Mouse (Mus musculus) induced T-regulatory cell, adult 2 months (primary cell): ENCODE results near the gene Slc24a5.
"Not testable (repeated sequence)": the region's sequence is repeated elsewhere in the genome, so short reads cannot be mapped to it uniquely, and the experiment has no call there.

Experiments
- DNase-seq: peaks from one replicate; pipeline ENCODE4 v3.0.0-alpha.2; 2012; ENCODE audit warnings: low read depth

Slc24a5 gene

DNA sequence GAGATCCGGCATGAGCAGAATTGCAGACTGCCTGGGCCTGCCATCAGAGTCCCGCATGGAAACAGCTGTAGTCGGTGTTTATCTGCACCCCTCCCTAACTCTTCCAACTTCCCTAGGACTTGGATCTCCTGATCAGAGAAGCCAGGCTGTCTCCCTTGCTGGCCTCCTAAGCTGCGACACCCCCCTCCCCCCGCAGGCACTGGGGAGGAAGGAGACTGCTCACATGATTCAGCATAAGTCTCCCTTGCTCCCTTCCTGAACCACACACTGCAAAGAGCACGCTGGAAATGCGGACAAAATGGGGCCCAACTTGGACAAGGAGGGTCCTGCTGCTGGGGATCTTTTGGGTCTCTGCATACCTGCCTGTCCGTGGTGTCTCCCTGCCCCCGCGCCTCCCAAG is at the start of gene Slc24a5:
Gene Slc24a5 (plus strand): TSS at position 231 of the 400 bp plus-strand sequence.
- no peak for DNase-seq

DNA sequence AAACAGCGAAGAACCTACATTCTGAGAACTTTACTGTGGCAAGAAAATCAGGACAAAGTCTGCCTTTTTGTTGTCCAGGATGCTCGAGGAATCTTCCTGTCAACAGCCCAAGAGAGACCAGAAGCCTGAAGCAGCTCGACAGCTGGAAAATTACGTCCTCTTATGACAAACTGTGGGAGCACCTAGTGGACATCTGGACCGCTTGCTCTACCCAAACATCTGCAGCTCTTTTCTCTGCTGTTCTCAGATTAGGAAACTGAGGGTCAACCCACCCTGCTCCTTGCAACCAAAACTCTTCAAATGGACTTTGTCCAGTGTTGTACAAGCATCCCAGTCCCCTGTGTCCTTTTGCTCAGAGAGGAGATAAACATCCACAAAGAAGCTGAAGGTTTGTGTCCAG is 43.5 kb upstream of the Slc24a5 start:
- no peak for DNase-seq

DNA sequence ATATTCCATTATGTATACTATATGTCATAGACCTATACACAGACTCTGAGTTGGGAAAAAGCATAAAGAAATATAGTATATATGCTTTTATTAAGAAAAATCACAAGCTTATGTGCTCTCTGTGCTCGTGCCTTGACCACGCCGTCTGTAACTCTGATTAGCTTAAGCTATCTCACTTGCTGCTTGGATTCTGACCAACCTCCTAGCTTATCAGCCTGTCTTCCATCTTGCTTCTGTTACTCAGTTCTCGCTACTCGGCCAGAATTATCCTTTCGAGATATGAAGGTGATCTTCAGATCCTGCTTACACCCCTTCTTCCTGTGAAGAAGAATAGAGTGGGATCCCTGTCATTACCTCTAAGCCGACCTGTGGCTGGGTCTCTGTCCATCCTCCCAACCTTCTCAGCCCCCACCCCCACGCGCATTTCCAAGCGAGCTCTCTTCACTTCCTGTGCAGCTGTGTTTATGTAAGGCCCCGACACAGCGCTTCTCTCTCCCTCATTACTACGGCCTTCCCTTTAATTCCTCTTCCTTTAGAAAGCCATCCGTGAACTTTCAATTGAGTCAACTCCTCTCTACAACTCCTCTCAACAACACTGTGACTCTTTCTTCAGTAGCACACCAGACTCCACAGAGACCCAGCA is 41.4 kb upstream of the Slc24a5 start:
- no peak for DNase-seq

DNA sequence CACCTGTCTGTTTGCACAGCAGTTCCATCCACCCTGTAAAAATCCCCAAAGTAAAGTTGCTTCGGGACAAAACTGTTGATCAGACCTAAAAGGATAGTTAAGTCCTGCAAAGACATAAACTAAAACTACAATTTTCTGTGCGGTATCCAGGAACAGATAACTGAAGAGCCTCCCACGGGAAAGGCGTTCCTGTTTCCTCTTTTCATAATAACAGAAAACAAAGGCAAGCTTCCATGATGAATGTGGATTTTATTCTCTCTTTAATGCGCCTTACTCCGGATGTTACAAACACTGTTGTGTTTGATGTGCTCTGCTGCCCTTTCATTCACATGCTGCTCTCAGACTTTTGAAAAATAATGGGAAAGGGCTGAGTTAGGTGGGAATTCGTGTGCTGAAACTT is 37.3 kb upstream of the Slc24a5 start:
- no peak for DNase-seq

DNA sequence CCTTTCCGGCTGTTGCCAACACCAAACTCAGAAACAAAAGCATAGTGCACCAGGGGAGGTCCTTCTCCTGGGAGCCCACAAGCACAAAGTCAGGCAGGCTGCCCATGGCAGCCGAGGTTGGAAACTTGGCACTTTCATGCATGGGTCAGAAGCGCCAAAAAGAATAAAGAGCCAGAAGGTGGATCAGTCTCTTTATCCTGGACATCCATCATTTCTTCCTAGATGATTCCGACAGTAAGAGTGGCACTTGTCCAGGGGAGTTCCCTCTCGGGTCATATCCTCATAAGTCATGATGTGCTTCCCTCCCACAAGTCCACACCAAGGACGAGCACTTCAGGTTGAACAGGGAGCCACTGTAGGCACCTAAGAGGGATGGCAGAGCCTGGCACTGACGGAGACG is 36.8 kb upstream of the Slc24a5 start:
- no peak for DNase-seq

DNA sequence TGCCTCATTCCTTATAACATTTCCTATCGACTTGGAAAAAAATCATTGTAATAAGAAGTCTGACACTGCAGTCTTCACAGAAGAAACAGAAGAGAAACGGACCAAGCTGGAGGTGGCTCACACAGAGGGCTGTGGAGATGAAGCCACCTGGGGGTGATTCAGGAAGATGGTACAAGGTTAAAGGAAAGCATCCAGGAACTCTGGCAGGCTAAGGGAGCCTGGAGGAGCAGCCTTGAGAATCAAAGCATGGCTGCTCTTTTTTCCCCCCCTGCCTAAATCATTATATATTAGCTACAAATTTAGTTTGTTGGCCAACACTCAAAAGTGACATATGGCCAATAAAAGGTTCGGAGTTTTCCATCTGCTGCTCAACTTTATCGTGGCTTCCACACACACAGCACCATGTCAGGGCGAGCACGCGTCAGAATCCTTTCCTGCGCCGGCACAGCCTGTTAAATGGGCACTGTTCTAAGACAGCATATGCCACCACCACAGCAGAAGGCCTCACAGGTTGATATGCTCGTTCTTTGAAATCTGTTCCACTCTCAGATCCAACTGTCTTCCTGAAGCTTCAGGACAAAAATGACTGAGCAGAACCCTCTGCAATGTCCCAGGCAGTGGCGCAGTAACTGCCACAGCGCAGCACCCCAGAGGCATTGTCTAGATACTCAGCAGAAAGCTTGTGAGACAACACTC is 36.2 kb upstream of the Slc24a5 start:
- DNase-seq = no peak

DNA sequence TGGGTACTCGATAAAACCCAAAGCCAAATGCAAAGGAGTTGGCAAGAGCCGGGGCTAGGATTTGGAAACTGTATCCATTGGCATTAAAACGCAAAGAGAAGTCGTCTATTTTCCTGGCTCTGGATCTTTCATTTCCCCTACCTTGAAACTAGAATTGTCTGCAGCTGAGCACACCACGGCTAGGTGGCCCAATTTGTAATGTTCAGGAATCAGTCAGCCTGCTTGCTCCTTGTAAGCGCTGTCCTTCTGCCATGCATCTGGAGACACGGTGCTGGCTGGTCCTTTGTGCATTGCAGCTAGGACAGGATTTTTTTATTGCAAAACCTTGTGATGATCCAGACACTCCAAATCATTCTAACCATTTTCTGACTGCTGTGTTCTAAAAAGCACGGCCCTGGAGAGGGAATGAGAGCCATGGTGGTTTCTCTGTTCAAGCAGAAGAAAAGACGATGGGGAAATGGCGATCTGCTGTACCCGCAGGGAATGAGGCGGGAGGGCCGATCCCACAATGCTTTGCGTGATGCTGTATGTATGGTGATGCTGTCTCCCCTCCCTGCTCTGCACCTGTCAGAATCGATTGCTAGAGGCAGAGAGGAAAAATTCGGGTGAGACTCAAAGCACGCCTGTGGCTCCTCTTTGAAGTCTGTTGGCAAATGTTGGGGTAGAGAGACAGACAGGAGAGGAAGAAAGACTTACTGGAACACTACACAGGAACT is 35.5 kb upstream of the Slc24a5 start:
- no peak for DNase-seq

DNA sequence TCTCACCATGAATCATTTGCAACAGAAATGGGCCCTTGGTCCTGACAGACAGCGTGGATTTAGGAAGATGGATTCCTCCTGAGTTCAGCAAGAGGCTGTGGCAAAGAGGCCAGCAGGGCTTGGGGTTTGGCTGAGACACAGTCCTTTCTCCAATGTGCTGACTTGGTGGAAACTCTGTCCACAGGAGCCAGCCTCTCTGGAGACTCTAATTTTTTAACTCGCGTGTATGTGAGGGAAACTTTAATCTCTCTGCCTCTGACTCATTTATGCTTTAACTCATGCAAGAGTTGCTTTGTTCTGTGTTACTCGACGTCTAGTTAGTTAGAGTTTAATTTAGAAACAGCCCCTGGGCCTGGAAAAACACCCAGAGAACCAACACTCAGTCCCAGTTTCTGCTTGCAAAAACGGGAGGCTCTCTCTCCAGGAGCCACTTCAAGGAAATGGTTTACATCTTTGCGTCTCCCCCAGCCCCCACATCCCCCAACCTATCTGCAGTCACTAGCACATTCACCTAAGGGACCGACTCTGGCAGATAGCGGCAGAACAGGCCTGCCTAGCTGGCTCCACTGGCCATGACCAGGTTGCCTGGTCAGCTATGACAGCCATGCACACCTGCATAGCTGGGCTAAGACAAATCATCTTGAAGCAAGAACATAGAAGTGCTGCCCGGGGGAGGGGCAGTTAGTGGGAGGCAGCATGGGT is 34.7 kb upstream of the Slc24a5 start:
- no peak for DNase-seq

DNA sequence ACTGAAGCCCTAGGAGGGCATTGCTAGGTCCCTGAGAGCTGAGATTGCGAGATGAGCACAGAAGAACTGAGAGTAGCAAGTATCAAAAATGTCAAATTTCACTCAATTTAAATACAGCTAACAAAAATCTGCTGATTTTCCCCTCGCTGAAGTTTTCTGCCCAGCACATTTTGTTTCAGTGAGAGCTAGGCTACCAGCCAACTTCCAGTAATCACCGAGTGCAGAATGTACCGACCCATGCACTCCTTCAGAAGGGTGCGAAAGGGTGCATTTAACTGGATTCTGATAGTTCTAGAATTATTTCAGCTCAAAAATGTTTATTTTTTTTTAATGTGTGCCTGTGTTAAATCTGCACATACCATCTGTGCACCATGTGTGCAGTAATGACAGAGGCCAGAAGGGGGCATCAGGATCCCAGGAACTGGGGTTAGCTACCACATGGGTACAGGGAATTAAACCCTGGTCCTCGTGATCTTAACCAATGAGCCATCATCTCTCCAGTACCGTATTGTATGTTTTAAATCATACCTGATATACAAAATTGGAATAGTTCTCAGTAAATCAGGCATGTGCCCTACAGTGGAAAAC is 12.5 kb upstream of the Slc24a5 start:
- peak; percentile 12 for DNase-seq

DNA sequence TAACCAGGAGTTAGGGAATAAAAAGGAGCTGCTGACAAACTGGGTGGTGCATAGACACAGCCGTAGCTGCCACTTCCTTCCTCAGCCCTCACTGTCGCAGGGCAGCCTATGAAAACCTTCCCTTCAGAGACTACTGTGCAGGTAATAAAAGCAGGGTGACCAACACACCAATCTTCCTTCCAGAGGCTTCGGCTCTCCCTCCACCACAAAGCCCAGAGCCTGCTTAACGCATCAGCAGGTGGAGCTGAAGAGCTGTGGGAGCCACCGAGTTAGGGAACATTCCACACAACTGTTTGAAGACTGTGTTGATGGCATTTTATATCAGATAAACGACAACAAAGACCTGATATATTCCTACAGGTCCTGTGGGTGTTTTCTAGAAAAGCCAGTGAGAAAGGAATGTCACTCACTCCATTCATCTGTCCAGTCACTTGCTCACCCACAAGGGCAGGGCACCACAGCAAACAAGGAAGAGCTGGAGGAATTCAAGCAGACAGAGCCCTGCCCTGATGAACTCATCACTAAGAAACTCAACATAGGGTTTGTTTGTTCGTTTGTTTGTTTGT is 10.6 kb upstream of the Slc24a5 start:
- DNase-seq = no peak

DNA sequence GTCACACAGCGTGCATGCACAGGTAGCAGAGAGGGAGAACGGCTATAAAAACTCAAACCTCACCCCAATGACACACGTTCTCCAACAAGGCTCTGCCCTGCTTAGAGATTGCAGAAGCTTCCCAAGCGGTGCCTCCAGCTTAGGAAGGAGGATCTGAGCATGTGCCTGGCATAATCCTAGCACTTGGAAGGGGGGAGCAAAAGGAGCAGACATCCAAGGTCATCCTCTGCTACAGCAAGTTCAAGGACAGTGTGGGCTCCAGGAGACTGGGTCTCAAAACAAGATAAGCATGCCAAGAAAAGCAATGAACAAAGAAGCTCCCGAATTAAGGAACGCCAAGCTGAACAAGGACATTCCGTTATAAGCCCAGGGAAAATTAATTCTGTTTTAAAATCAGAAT is 6.5 kb upstream of the Slc24a5 start:
- DNase-seq = no peak

DNA sequence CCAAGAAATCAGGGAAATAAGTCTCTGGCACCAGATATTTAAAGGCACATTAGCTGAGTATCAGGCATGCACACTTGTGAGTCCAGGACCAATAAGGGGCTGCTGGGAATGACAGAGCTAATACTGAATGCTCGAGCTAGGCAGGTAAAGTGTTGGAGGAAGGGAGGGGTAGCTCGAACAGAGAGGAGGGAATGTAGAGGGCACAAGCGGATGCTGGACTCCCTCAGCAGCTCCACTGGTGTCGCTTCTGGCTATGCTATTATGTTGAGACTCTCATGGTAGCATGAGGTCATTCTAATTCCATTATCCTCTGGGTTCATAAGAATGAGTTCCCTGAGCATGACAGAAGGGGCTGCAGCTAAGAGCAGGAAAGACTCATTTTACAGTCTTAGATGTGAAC is 5.0 kb upstream of the Slc24a5 start:
- no peak for DNase-seq

DNA sequence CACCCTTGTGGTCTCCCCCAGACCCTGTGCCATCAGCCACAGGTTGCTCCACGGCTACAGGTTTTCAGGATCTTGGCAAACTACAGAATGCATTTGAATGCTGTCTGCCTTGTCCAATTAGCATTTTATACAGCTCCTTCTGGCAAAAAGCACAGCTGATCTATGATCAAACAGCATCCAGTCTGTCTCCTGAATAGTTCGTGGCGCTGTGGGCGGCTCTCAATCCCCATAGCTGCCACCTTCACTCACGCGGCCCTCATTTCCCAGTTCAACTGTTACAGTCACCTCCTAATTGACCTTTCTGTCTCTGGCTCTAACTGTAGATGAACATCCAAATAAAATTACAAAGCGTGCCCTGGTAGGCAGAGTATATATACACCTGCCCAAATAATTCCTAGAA is 551 bp upstream of the Slc24a5 start:
- DNase-seq = no peak

DNA sequence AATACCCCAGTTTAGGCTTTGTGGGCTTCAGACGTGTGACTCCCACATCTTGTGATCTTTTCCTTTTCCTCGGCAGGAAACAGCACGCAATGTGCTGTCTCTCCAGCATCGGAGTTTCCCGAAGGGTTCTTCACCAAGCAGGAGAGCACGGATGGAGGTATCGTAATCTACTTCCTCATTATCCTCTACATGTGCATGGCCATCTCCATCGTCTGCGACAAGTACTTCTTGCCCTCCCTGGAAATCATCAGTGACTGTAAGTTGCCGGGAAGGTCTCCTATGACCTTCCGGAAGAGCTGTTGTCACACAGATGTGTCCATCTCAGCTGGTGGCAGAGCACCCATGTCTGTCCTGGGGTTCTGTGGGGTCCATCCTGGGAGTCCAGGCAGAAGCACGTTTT is 772 bp downstream of the Slc24a5 start:
- no peak for DNase-seq

DNA sequence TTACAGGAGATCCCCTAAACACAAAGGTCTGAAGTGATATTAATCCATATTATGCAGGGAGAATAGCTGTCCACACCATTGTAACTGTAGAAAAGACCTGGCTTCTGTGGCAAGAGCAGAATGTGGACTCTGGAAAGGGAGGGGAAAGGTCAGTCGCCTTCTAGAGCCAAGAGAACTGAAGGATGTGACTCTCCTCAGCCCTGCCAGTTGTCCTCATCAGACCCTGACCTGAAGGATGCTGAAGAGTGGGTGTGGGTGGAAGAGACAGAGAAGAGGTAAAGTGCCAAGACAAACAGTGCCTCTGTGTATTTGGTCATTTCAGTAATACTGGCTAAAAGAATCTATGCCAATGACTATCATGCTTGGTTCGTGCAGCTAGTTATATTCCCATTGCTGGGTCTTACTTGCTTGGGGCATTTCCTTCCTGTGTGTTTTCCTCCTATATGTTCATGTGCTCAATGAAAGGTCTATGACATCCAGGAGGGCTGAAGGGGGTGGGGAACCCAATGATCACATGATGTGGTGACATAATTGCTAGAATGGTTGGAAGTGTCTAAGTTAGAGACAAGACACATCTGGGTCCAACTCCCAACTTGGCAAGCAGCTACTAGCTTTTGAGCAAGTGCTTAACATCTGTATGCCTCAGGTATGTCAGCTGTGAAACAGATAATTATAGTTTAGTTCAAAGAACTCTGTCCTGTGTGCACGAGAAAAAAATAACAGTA is 5.3 kb downstream of the Slc24a5 start:
- no peak for DNase-seq

DNA sequence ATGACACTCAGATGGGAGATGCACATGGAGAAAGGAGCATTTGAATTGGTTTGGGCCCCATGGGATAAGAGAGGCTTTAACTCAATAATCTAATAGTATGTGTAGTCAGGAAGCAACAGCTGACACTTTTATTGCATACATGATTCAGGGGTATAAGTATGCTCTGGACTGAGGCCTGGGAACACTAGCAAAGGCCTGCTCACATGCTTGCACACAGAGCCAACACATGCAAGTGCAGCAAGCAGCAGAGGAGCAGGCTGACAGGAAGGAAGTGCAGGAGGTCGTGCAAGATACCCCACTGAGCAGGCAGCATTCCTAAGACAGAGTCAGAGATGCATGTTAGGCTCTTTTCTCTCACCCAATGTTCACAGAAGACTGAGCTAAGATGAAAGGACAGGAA is 16.0 kb downstream of the Slc24a5 start:
- no peak for DNase-seq

DNA sequence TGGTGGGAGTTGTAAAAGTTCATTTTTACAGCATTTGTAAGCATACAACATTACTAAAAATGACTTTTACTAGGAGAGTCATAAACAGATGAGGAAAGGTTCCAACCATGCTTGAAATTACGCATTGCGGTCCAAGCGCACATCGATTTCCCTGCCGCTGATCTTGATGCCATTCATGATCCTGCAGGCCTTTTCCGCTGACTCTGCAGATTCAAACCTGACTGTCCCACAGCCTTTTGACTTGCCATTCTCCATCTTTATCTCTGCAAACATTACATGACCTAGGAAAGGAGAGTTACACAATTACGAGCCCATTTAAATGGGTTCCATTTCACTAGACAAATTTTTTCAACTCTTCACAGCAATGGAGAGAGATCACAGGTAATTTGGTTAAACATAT is 20.8 kb downstream of the Slc24a5 start:
- no peak for DNase-seq

DNA sequence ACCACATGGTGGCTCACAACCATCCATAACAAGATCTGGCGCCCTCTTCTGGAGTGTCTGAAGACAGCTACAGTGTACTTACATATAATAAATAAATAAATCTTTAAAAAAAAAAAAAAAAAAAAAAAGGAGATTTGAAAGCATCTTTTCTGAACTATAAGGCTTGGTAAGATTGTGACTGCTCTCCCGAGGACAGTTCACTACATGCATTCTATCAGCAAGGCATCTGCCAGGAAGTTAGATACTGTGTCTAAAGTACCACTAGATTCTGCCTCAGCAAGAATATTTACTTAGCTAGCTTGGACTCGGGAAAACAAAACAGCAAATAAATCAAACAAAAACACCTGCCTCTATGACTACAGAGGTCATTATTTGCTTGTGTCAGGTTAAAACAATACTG is 24.2 kb downstream of the Slc24a5 start:
- DNase-seq = peak; percentile 4

DNA sequence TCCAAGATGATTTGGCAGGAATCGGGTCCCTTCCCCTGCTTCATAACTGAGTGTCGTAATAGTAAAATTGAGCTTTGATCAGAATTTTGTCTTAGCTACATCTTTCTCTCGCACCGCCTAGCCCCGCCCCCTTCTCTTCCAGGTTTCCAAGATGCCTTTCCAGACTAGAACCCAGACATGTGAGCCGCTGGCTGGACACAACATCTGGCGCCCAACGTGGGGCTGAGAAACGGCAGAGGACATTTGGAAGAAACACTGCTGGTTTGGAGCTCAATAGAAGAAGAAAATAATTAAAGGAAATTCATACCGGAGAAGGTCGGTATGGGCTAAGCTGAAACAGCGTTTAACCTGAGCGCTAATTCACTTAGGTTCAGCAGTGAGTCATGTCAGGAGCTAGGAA is 36.6 kb downstream of the Slc24a5 start:
- DNase-seq = not testable (repeated sequence)

DNA sequence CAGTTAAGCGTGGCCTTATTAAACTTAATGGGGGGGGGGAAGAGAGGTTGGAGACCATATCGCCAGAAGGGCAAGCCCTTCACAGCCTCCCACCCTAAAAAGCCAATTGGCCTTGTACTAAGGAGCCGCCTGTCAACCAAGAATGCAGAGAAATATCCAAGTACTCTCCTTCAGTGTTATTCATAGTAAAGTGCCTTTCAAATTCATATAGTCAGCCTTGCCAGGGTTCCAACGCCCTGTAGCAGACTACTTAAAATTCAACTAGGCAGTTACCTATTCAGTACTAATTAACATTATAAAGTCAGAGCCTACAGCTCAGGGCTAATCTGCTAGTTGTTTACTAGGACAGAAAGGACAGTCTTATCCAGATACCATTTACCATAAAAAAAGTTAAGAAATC is 38.6 kb downstream of the Slc24a5 start:
- DNase-seq = not testable (repeated sequence)

DNA sequence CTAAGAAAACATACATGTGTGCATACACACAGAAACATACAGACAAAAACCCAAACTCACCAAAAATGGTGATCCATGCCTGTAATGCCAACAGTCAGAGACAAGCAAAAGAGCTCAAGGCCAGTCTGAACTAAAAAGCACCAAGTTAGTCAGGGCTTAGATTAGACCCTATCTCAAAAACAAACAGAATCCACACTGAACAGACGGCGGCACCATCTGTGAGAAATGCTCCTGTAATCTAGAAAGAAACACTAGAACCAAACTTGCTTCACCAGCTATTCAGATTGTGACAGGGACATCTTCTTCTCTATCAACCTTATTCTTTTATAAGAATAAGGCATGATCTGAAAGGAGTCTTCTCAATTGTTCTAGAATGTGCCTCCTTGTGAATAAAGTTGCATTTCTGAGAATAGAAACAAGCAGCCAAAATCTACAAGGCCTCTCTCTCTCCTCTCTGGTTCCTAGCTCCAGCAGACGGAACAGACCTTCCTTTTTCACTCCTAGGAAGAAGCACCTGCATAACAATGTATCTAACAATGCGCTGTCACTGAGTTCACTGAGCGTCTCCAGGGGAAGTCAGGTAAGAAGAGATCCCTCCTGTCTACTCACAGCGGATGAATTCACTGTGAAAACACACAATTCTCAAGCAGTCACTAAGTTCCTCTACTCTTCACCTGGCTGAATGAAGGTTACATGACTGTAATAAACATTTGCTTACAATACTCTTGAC is 51.6 kb downstream of the Slc24a5 start:
- no peak for DNase-seq
